Mouse (Mus musculus): ENCODE results near the gene Dok3. TPM values are rescaled to one million over a fixed set of nuclear protein-coding genes. Genes with fewer than 3 reads are reported as not detected.
A peak's percentile ranks its signal among the peaks of the same experiment; 100 is the strongest.

Gene Dok3
- polyA plus RNA-seq, 1 experiment: not detected

- peak; percentile 72 for TF ChIP-seq POLR2A (IDR thresholded peaks at IDR 0.05; ENCODE audit: insufficient read depth, low read depth, low read length)
- no peak for TF ChIP-seq CTCF (IDR thresholded peaks at IDR 0.05; ENCODE audit: insufficient read depth, low read depth, low read length)
- WGBS: 2% methylated on average over 78 of the region's 83 CpGs
- H3K27ac ChIP-seq (ENCODE audit: insufficient read depth, low read depth, low read length): peak within 1 kb of the TSS; percentile 78
- H3K4me3 ChIP-seq (ENCODE audit: insufficient read depth, low read depth, low read length): peak within 1 kb of the TSS; percentile 86
- peaks cover 36% of the 10 kb centered on the region for H3K4me1 ChIP-seq (ENCODE audit: control insufficient read depth, insufficient read depth, low read length)
Measured at GRCm38 (mm10) chr13:55487578-55488498, 41.3 kb downstream of the Dok3 start, which contains the start of gene Dbn1. Gene Dbn1, minus strand, starts transcription at chr13:55488111.

- H3K4me1 ChIP-seq (ENCODE audit: control insufficient read depth, insufficient read depth, low read length): peaks cover 43% of the 10 kb centered on the region
- no peak for TF ChIP-seq CTCF (IDR thresholded peaks at IDR 0.05; ENCODE audit: insufficient read depth, low read depth, low read length)
- TF ChIP-seq POLR2A (IDR thresholded peaks at IDR 0.05; ENCODE audit: insufficient read depth, low read depth, low read length): no peak
- peak overlapping the region; percentile 86 for H3K4me3 ChIP-seq (ENCODE audit: insufficient read depth, low read depth, low read length)
- WGBS: under 1% methylated on average over 29 of the region's 29 CpGs
- peak overlapping the region; percentile 78 for H3K27ac ChIP-seq (ENCODE audit: insufficient read depth, low read depth, low read length)
Measured at GRCm38 (mm10) chr13:55486916-55487577, 42.0 kb downstream of the Dok3 start.

- no peak for TF ChIP-seq CTCF (IDR thresholded peaks at IDR 0.05; ENCODE audit: insufficient read depth, low read depth, low read length)
- no peak for TF ChIP-seq POLR2A (IDR thresholded peaks at IDR 0.05; ENCODE audit: insufficient read depth, low read depth, low read length)
- H3K4me3 ChIP-seq (ENCODE audit: insufficient read depth, low read depth, low read length): peak overlapping the region; percentile 86
- peak overlapping the region; percentile 78 for H3K27ac ChIP-seq (ENCODE audit: insufficient read depth, low read depth, low read length)
- H3K4me1 ChIP-seq (ENCODE audit: control insufficient read depth, insufficient read depth, low read length): peaks cover 43% of the 10 kb centered on the region
- WGBS: 14% methylated on average over 14 of the region's 14 CpGs
Measured at GRCm38 (mm10) chr13:55486029-55486794, 42.9 kb downstream of the Dok3 start.

GRCm38 (mm10) chr13:55484520-55485088 is 44.5 kb downstream of the Dok3 start:
- TF ChIP-seq CTCF (IDR thresholded peaks at IDR 0.05; ENCODE audit: insufficient read depth, low read depth, low read length) (no peak), POLR2A (IDR thresholded peaks at IDR 0.05; ENCODE audit: insufficient read depth, low read depth, low read length) (no peak)
- peaks cover 43% of the 10 kb centered on the region for H3K4me1 ChIP-seq (ENCODE audit: control insufficient read depth, insufficient read depth, low read length)
- H3K27ac ChIP-seq (ENCODE audit: insufficient read depth, low read depth, low read length): peak overlapping the region; percentile 85
- 8% methylated on average over 7 of the region's 7 CpGs for WGBS
- H3K4me3 ChIP-seq (ENCODE audit: insufficient read depth, low read depth, low read length): peak overlapping the region; percentile 86

GRCm38 (mm10) chr13:55483593-55483992 is 45.5 kb downstream of the Dok3 start:
- H3K27ac ChIP-seq (ENCODE audit: insufficient read depth, low read depth, low read length): peak overlapping the region; percentile 85
- H3K4me3 ChIP-seq (ENCODE audit: insufficient read depth, low read depth, low read length): peak overlapping the region; percentile 86
- peaks cover 43% of the 10 kb centered on the region for H3K4me1 ChIP-seq (ENCODE audit: control insufficient read depth, insufficient read depth, low read length)
- TF ChIP-seq POLR2A (IDR thresholded peaks at IDR 0.05; ENCODE audit: insufficient read depth, low read depth, low read length) (0 out of 2 replicates have a peak, but pooled peaks have one; percentile 13), CTCF (IDR thresholded peaks at IDR 0.05; ENCODE audit: insufficient read depth, low read depth, low read length) (no peak)
- 4% methylated on average over 15 of the region's 15 CpGs for WGBS

GRCm38 (mm10) chr13:55483071-55483470 is 46.0 kb downstream of the Dok3 start:
- H3K4me3 ChIP-seq (ENCODE audit: insufficient read depth, low read depth, low read length): peak overlapping the region; percentile 86
- H3K4me1 ChIP-seq (ENCODE audit: control insufficient read depth, insufficient read depth, low read length): peaks cover 43% of the 10 kb centered on the region
- WGBS: 15% methylated on average over 9 of the region's 9 CpGs
- peak overlapping the region; percentile 85 for H3K27ac ChIP-seq (ENCODE audit: insufficient read depth, low read depth, low read length)
- no peak for TF ChIP-seq POLR2A (IDR thresholded peaks at IDR 0.05; ENCODE audit: insufficient read depth, low read depth, low read length)
- no peak for TF ChIP-seq CTCF (IDR thresholded peaks at IDR 0.05; ENCODE audit: insufficient read depth, low read depth, low read length)

GRCm38 (mm10) chr13:55482542-55482941 is 46.6 kb downstream of the Dok3 start:
- TF ChIP-seq POLR2A (IDR thresholded peaks at IDR 0.05; ENCODE audit: insufficient read depth, low read depth, low read length): no peak
- no peak for TF ChIP-seq CTCF (IDR thresholded peaks at IDR 0.05; ENCODE audit: insufficient read depth, low read depth, low read length)
- Histone ChIP-seq H3K27ac (ENCODE audit: insufficient read depth, low read depth, low read length) (peak overlapping the region; percentile 7; the same call in 1 of the 2 replicates), H3K4me1 (ENCODE audit: control insufficient read depth, insufficient read depth, low read length) (peaks cover 45% of the 10 kb centered on the region), H3K4me3 (ENCODE audit: insufficient read depth, low read depth, low read length) (peak overlapping the region; percentile 86; the same call in 1 of the 2 replicates)
- WGBS: 34% methylated on average over 7 of the region's 7 CpGs

GRCm38 (mm10) chr13:55479929-55480328 is 49.2 kb downstream of the Dok3 start:
- Histone ChIP-seq H3K4me3 (ENCODE audit: insufficient read depth, low read depth, low read length) (no peak overlapping the region), H3K27ac (ENCODE audit: insufficient read depth, low read depth, low read length) (no peak overlapping the region), H3K4me1 (ENCODE audit: control insufficient read depth, insufficient read depth, low read length) (peaks cover 34% of the 10 kb centered on the region)
- TF ChIP-seq POLR2A (IDR thresholded peaks at IDR 0.05; ENCODE audit: insufficient read depth, low read depth, low read length) (no peak), CTCF (IDR thresholded peaks at IDR 0.05; ENCODE audit: insufficient read depth, low read depth, low read length) (no peak)
